Mouse (Mus musculus): ENCODE results near the gene Akap6. TPM values are rescaled to one million over a fixed set of nuclear protein-coding genes. Genes with fewer than 3 reads are reported as not detected.

The Akap6 gene
- total RNA-seq, 2 experiments from 2014 or later: 93.5 to 103 TPM

DNA sequence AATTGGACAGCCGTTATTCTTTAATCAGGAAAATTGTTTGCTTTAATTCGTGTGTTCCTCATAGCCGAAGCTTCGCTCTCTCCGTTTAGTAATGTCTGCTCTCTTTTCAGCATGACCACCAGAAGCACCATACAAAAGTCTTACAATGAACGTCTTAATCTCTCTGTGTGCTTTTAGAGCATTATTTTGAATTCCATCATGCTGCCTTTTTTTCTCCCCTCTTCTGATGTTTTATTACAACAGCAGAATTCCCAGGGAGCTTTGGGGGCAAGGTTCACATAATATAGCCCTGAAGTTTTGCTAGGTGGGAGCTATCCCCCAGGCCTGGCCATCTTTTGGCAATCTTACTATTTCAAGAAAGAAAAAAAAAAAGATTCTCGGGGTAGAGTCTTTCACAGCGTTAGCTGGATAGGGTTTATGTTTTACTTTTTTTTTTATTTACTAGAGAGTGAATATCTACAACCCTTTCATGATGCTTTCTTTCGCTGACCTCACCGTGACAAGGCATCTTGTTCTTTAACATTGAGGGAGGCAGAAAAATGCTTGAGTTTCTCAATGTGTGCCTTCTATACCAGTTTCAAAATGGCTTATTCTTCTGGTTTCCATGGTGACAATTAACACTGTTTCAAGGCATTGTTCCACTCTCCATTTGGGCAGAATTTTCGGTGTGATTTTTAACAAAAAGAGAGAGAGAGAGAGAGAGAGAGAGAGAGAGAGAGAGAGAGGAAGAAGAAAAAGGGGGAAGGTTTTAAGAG, 366.0 kb downstream of the Akap6 start:
- DNase-seq (ENCODE audit: low spot score): no peak
- intact Hi-C loops (cut with DNase I): no loop called here

DNA sequence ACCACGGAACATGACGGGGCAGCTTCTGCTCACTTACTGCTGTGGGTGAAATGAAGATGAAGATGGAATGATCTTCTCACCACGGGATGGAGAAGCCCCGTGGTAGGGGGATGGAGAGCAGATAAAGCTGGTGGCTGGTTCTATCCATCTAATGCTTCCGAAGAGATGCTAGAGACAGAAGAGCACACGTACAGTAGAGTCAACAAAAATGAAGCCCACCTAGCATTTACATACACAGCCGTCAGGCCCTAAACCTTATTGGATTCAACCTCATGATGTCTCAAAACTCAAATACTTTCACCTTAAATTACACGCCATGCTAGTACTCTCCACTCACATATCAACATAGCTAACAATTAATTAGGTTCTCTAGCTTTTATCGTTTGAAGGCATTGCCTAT, 367.1 kb downstream of the Akap6 start:
- intact Hi-C loops (cut with DNase I): no loop called here

DNA sequence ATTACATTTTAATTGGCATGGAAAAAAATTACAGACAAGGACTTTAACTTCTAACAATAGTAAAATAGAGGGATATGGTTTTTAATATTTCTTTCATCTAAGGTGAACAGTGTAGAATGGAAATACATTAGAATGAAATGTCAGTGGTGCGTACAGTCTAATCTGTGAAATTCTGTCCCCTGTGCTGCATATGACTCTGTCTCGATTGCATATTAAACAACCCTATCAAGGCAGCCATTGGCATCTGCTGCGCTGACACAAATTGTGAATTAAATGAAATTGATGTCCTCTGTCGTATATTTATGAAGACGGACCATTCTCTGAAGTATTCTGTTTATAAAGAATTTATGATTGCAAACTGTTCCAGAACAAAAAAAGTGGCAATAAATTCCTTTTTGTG, 371.7 kb downstream of the Akap6 start:
- DNase-seq (ENCODE audit: low spot score): no peak
- intact Hi-C loops (cut with DNase I): no loop called here

More for the DNA sequence above, 367.1 kb downstream of the Akap6 start:
- no peak for DNase-seq (ENCODE audit: low spot score)

DNA sequence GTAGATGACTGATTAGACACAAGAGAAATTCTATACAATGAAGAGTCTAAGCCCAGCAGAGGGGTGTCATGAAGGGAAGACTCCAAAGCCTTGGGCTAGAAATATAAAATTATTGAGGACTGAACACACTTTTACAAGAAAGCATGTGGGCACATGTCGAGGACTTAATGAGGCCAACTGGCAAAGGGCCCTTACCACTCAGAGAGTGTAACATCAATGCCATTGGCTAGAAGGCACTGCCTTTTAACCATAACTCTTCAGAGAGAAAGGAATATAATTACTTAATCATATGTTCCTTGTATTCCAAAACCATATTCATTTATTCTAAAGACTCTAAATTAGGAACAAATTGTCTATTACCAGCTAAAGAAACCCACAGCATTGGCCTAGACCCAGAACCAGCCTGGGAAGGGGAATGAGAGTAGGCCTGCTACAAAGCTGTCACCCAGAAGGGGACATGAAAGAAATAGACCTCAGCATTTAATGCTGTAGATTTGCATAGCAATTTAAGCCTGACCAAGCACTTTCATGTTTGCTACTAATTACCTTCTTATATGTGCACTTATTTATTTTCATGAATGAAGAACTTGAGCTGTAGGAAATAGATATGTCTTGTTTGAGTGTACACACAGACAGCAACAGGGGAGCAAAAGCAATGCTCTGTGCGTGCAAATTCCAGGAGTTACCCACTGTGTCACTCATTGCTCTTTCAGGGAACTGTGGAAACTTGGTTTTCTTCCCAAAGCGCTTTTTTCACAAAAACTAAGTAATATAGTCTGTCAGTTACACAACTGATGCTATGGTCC, 377.6 kb downstream of the Akap6 start:
- intact Hi-C loops (cut with DNase I): no loop called here
- no peak for DNase-seq (ENCODE audit: low spot score)

- intact Hi-C loops (cut with DNase I): no loop called here
- no peak for DNase-seq (ENCODE audit: low spot score)
These were observed 386.6 kb downstream of the Akap6 start for GRCm38 (mm10) chr12:53085789-53086188.

DNA sequence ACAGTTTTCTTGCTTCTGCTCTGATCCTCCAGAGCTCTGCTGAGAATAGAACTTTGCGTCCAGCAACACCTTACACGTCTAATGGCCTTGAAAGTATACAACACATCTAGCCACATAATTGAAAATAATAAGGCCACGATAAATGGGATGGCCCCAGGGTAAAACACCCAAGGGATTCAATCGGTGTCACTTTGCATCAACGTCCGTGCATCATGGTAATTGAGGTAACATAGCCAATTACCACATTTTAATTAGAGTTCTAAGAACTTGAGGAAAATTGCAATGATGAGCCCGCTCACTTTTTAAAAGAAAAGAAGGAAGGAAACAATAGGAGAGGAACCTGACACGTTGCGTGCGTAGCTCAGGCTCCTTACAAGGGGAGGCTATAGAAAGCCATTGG, 413.1 kb downstream of the Akap6 start:
- DNase-seq (ENCODE audit: low spot score): no peak
- intact Hi-C loops (cut with DNase I): no loop called here

- no peak for DNase-seq (ENCODE audit: low spot score)
- intact Hi-C loops (cut with DNase I): no loop called here
These were observed 420.2 kb downstream of the Akap6 start for GRCm38 (mm10) chr12:53119352-53119751.

GRCm38 (mm10) chr12:53124131-53124530, 424.9 kb downstream of the Akap6 start:
- intact Hi-C loops (cut with DNase I): no loop called here
- no peak for DNase-seq (ENCODE audit: low spot score)

- intact Hi-C loops (cut with DNase I): no loop called here
- DNase-seq (ENCODE audit: low spot score): no peak
These were observed 425.5 kb downstream of the Akap6 start for GRCm38 (mm10) chr12:53124696-53125095.

- DNase-seq (ENCODE audit: low spot score): no peak
- intact Hi-C loops (cut with DNase I): no loop called here
These were observed 426.1 kb downstream of the Akap6 start for GRCm38 (mm10) chr12:53125286-53125685.

DNA sequence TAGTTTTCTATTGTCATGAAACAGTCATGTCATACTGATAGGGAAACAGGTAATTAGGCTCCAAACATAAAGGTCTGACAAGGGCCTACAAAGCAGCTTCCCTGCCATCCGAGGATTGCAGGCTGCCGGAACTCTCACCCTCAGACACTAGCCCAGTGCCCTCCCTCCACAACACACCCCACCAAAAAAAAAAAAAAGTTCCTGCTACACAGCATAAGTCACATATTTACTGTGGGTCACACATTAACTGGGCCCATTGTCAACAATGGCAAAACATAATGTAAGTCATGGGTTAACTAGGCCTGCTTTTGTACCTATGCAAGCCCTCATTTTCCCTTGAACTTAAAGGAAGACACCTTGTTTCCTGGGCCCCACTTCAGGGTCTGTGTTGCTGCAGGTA, 435.0 kb downstream of the Akap6 start:
- no peak for DNase-seq (ENCODE audit: low spot score)
- intact Hi-C loops (cut with DNase I): no loop called here

- intact Hi-C loops (cut with DNase I): no loop called here
- no peak for DNase-seq (ENCODE audit: low spot score)
These were observed 438.1 kb downstream of the Akap6 start for GRCm38 (mm10) chr12:53137331-53137730.

- intact Hi-C loops (cut with DNase I): no loop called here
- DNase-seq (ENCODE audit: low spot score): no peak
These were observed 445.0 kb downstream of the Akap6 start for GRCm38 (mm10) chr12:53144122-53144695.

GRCm38 (mm10) chr12:53144760-53145159, 445.6 kb downstream of the Akap6 start:
- intact Hi-C loops (cut with DNase I): no loop called here

DNA sequence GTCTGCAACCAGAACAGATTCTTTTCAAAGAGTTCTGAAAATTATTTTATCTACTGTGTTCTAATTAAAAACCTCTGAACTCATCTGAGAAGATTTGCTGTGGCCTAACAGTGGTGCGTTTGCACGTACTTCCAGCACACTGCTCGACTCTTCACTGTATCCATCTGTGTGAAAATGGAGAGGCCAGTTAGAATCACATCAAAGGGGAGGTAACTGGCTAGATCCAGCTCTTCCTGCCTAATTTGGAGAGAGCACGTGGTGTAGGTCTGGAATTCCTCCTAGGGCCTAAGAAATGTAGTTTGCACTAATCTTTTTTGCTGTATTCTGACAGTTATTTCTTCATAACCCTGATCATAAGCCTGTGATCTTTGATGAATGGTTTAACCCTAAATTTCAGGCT, 446.3 kb downstream of the Akap6 start:
- DNase-seq (ENCODE audit: low spot score): no peak
- intact Hi-C loops (cut with DNase I): no loop called here

More at GRCm38 (mm10) chr12:53144760-53145159, 445.6 kb downstream of the Akap6 start:
- DNase-seq (ENCODE audit: low spot score): no peak

- DNase-seq (ENCODE audit: low spot score): no peak
- intact Hi-C loops (cut with DNase I): no loop called here
These were observed 447.4 kb downstream of the Akap6 start for GRCm38 (mm10) chr12:53146460-53147050.

- no peak for DNase-seq (ENCODE audit: low spot score)
- intact Hi-C loops (cut with DNase I): no loop called here
These were observed 448.5 kb downstream of the Akap6 start for GRCm38 (mm10) chr12:53147696-53148095.

DNA sequence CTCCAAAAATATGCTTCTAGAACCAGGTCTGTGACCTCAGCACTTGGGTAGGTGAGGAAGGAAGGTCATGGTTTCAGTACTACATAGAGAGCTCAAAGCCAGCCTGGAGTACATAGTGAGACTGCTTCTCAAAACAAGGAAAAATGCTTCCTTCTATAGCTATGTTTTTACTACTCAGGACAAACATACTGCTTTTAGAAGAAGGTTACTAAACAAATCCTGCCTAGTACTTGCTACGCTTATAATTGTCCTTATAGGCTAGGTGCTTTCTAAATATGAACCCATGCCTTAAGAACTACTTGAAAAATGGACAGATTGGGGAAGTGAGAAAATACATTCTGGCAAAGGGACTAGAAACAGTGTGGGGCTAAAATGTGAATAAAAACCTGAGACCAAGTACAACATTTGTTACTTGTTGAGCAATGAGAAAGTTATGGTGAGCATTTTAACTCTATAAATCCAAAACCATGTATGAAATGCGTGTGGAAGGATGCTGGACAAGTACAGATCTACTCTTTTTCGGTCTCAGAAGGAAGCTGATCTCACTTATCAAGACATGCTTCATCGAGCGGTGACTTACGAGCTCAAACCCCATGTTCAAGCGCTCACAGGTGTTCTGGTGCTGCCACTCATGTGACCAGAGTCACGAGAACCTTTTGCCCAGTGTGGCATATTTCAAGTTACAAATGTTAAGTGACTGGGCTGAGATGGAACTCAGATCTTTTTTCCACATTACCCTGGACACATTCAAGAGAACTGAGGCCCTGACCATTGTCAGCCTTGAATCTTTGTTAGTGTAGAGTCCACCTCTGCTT, 469.2 kb downstream of the Akap6 start:
- intact Hi-C loops (cut with DNase I): no loop called here

DNA sequence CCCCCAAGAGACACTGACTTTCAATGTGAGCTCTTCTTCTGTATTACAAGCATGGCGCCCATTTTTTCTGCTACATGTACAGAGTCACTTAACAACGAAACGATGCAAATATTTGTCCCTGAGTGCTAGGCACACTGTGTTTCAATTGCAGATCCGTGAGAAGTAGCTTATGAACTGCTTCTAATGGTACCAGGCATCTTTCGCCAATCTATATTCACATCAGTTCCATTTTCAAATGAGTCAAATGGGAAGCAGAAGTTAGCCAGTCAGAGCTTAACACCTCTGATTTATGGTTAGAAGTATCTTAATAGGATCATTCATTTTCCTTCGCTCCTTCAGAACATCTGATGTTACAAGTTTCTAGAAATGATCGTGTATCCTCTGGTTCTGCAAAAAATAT, 492.3 kb downstream of the Akap6 start:
- intact Hi-C loops (cut with DNase I): no loop called here
- DNase-seq (ENCODE audit: low spot score): no peak

More for the DNA sequence above, 469.2 kb downstream of the Akap6 start:
- DNase-seq (ENCODE audit: low spot score): no peak

DNA sequence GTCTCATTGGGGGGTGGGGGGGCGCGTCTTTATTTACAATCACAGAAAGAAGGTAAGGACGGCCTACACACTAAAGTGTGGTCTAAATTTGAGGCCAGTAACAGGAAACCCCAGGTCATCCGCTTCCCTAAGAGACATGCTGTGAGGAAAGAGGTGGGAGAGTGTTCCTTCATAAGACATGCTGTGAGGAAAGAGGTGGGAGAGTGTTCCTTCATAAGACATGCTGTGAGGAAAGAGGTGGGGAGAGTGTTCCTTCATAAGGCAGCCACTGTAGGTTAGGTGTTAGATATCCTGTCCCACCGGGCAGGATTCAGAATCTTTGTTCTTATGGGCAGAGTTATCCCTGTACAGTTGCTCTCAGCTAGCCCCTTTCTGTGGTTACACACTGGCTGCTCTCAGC, 494.5 kb downstream of the Akap6 start:
- DNase-seq (ENCODE audit: low spot score): no peak

More for the DNA sequence above, 494.5 kb downstream of the Akap6 start:
- intact Hi-C loops (cut with DNase I): no loop called here
